Mouse (Mus musculus): ENCODE results near the gene Slc44a2. TPM values are rescaled to one million over a fixed set of nuclear protein-coding genes. Genes with fewer than 3 reads are reported as not detected.

Slc44a2 gene
- total RNA-seq, 1 experiment from 2014 or later = 230 TPM

Other genes starting within 250 kb of the Slc44a2 start
- not detected in 3 replicates for gene Gm49373, start 247.6 kb upstream of the Slc44a2 start, total RNA-seq (2017)
- 23.7 to 31.1 TPM (median 24.5 TPM) in 3 replicates for gene Fdx1l, start 247.1 kb upstream of the Slc44a2 start, total RNA-seq (2017)
- gene Gm38431, start 228.7 kb upstream of the Slc44a2 start, total RNA-seq (2017) = 2.3 to 5.6 TPM in 2 of 3 replicates, not detected in the other
- gene Raver1, start 228.7 kb upstream of the Slc44a2 start, total RNA-seq (2017) = 8.1 to 18.1 TPM (median 12.9 TPM) in 3 replicates
- gene Tyk2, start 189.5 kb upstream of the Slc44a2 start, total RNA-seq (2017) = 38.4 to 87.0 TPM (median 42.5 TPM) in 3 replicates
- 174 to 287 TPM (median 193 TPM) in 3 replicates for gene Cdc37, start 170.7 kb upstream of the Slc44a2 start, total RNA-seq (2017)
- gene Pde4a, start 155.0 kb upstream of the Slc44a2 start, total RNA-seq (2017) = 2.1 to 5.6 TPM (median 2.5 TPM) in 3 replicates
- 21.7 to 32.5 TPM (median 22.1 TPM) in 3 replicates for gene Keap1, start 81.3 kb upstream of the Slc44a2 start, total RNA-seq (2017)
- 303 to 435 TPM (median 308 TPM) in 3 replicates for gene S1pr5, start 72.3 kb upstream of the Slc44a2 start, total RNA-seq (2017)
- 31.7 to 39.6 TPM (median 34.6 TPM) in 3 replicates for gene Atg4d, start 55.4 kb upstream of the Slc44a2 start, total RNA-seq (2017)
- gene Kri1, start 32.7 kb upstream of the Slc44a2 start, total RNA-seq (2017) = 91.2 to 154 TPM (median 120 TPM) in 3 replicates
- gene Cdkn2d, start 29.3 kb upstream of the Slc44a2 start, total RNA-seq (2017) = 58.8 to 83.6 TPM (median 66.5 TPM) in 3 replicates
- 1.6 to 2.0 TPM (median 1.8 TPM) in 3 replicates for gene Ap1m2, start 8.4 kb upstream of the Slc44a2 start, total RNA-seq (2017)
- 47.3 to 58.8 TPM (median 54.8 TPM) in 3 replicates for gene Ilf3, start 47.2 kb downstream of the Slc44a2 start, total RNA-seq (2017)
- 7.2 to 12.8 TPM (median 7.3 TPM) in 3 replicates for gene Qtrt1, start 91.1 kb downstream of the Slc44a2 start, total RNA-seq (2017)
- gene Dnm2, start 104.2 kb downstream of the Slc44a2 start, total RNA-seq (2017) = 178 to 219 TPM (median 197 TPM) in 3 replicates
- gene Tmed1, start 189.6 kb downstream of the Slc44a2 start, total RNA-seq (2017) = 3.2 to 6.6 TPM (median 6.3 TPM) in 3 replicates
- 191 to 299 TPM (median 267 TPM) in 3 replicates for gene AB124611, start 205.5 kb downstream of the Slc44a2 start, total RNA-seq (2017)
- gene Carm1, start 226.2 kb downstream of the Slc44a2 start, total RNA-seq (2017) = 13.5 to 23.0 TPM (median 17.2 TPM) in 3 replicates